Mouse (Mus musculus) liver, postnatal 0 days (tissue): Measurements from ENCODE around the gene Celf2.

Experiments used
- CTCF ChIP-seq: sonication (generic); IDR thresholded peaks from 2 replicates; pipeline ENCODE4 v1.5.1; 2016; ENCODE audit warnings: antibody characterized with exemption, low read depth
- EP300 ChIP-seq: IDR thresholded peaks from 2 replicates; pipeline ENCODE4 v1.6.1; 2016; ENCODE audit warnings: antibody characterized with exemption, low read depth, mild to moderate bottlenecking

DNA sequence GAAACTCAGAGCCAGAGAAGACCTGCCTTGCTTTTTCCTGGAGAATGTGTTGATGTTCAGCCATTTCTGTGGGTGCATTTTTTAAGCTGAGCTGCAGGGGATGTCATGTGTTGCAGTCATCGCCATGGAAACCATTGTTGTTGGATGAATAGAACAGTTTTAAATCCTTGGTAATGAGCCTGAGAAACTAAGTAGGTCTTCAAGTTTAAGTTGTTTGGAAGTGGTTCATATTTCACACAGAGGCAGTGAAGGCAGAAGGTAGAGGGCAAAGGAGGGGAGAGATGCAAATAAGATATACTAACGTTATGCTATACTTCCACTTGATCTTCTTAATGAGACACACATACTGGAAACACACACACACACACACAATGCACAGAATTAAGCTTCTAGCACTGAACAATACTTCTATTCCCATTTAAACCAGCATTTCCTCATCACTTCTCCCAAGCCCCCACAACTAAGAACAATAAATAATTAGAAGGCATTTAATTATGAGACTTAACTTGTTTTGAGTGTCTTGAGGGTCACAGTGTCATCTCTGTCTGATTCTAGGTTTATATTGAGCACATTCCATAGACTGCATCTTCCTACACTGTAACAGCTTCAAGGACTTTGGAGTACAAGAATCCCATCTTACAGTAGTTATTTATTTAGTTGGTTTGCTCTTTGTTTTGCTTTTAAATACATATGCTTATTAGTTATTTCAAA is 199.1 kb downstream of the Celf2 start:
- TF ChIP-seq CTCF = no peak
- no peak for TF ChIP-seq EP300
